Mouse (Mus musculus) left cerebral cortex, adult 2 months (tissue): ENCODE results near the gene Cuedc2. TPM values are rescaled to one million over a fixed set of nuclear protein-coding genes. Genes with fewer than 3 reads are reported as not detected.

Experiments used
- DNase-seq, 2 experiments: peaks; one replicate each; pipeline ENCODE4 v3.0.0; 2021 to 2022; ENCODE audit warnings: low spot score in 2 of 2, mixed read lengths in 1 of 2; ENCODE audit errors: extremely low spot score in 1 of 2
- H3K27ac ChIP-seq: fragments of 200-600 bp; 2 replicates; pipeline ENCODE4 v1.8.1; 2022
- H3K4me3 ChIP-seq: fragments of 200-600 bp; 2 replicates; pipeline ENCODE4 v1.8.1; 2022
- CTCF ChIP-seq: fragments of 200-600 bp; IDR thresholded peaks from 2 replicates; pipeline ENCODE4 v1.8.1; 2022; ENCODE audit warnings: antibody characterized with exemption, mild to moderate bottlenecking, moderate library complexity
- intact Hi-C: fragments of 180-260 bp; cut with DNase I; formaldehyde crosslinking; loops from one replicate; pipeline ENCODE4 v1.15.1; 2025
- total RNA-seq, 2 experiments: library from RNA; stranded (reverse); gene quantifications; 2 replicates each; pipeline ENCODE4 v1.2.3; 2021

Cuedc2 gene
- total RNA-seq, 2 experiments from 2014 or later: 188 to 196 TPM

DNA sequence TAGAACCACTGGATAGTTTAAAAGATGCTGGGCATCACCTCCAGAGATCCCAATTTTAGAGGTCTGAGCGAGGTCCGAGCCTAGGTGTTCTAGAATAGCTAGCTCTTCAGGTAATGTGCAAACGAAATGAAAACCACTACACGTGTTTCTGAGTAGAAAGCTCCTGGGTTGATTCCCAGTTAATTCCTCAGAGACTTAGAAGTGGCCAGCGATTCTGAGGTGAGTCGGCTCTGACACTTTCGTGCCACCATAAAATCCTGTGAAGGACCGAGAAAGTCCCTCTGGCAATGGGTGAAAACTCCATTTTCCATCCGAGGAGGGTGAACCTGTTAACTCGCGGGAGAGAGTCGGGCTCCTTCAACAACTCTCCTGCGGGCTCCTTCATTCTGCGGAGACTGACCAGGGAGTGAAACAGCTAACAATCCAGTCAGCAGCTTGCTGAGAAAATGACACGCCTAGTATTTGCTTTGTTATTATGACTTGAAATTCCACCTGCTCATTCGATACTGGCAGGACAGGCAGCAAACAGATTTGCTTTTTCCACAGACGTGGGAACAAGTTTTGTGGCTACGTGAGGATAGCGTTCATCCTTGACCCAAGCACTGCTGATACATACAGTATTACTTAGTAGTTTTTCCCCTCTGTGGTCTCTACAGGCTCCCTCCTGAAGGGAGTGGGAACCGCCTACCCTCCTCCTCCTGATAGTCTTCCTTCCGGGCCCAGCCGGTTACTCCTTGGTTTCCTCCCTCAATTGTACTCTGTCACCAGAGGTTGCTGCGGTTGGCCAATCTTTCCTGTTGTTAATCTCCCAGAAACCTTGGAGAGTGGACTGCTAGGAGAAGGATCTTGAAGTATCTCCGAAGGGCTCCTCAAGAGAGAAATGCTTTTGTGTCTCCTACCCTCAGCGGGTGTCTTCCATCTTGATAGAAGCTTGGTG is 19.1 kb upstream of the Cuedc2 start:
- no peak for TF ChIP-seq CTCF
- no peak for DNase-seq
- Histone ChIP-seq H3K4me3 (peak overlapping the region; percentile 74), H3K27ac (no peak overlapping the region; the same call in none of the 2 replicates)
- intact Hi-C loops: loop anchor here (2.0 kb wide), 1 partner anchor 19 kb away; the partner anchor contains the start of gene Cuedc2

DNA sequence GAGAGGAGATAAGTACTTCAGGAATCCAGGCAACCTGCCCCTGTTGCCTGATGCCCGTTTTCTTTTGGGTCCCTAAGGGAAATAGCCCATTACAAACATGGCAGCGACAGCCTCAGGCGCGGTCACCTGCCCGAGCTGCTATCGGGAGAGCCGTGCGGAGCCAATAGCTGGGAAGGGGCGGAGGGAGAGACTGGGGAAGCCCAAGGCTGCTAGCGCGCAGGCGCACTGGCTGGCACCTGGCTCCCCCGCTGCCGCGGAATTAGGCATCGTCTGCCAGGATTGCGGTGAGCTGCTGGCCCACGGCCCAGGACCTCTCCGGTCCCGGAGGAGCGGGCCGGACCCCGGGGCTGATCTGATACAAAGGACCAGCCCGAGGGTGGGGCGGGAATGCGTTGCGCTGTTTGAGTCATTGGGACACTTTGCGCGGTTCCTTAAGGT is 18.2 kb upstream of the Cuedc2 start:
- H3K27ac ChIP-seq: peak overlapping the region; percentile 92
- intact Hi-C loops: loop anchor here (2.0 kb wide), 1 partner anchor 18 kb away; the partner anchor contains the start of gene Cuedc2
- peak overlapping the region; percentile 74 for H3K4me3 ChIP-seq
- TF ChIP-seq CTCF: no peak
- peak; percentile 90 to 91 for DNase-seq

DNA sequence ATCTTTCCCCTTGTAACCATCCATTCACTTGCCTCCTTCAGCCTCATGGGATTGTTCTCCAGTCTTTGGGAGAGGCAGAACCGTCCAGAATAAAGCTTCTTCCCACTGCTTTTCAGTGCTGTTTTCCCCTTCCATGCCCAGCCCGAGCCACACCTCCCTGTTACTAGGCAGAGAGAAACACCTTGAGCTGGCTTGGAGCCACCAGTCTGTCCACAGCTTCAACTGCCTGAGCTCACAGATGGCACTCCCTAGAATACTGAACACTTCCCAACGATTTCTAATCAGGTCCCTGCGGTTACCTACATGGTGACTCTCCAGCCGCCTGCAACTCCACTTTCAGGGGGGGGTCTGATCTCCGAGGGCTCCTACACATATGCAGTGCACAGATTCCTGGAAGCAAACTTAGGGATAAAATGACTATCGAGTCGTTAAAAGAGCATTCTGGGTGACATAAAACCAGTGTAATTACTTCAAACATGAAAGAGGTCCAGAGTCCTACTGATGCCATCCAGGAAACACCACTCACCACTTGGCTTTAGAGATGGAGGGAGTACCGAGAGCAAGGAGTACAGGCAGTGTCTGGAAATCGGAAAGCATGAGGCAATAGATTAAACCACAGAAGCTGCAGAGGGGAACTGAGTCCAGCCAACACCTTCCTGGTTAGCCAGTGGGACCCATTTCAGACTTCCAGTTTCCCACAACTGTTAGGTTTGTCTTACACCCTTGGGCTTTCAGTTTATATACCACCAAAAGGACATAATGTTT is 11.8 kb upstream of the Cuedc2 start, which contains the start of gene 2310034G01Rik:
2310034G01Rik (minus strand) TSS at position 135 of the 765 bp plus-strand sequence.
- H3K27ac ChIP-seq: peak within 1 kb of the TSS; percentile 85
- H3K4me3 ChIP-seq: peak within 1 kb of the TSS; percentile 83
- DNase-seq: no peak
- no peak for TF ChIP-seq CTCF
- intact Hi-C loops: no loop called here

DNA sequence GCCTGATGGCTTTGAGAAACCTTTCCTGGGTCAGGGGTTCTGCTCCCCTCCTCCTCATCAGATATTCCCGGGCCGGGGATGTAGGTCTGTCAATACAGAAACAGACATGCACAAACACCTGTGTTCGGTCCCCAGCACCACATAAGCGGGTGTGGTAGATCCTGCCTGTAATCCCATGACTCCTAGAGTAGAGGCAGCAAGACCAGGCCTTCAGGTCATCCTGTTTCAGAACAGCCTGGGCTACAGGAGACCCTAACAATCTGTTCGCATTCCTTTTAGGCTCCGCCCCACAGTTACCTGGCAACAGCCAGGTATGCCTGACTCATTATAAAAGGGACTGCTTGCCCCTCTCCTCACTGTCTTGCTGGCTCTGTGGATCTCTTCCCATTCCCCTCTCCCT is 11.0 kb upstream of the Cuedc2 start:
- intact Hi-C loops: loop anchor here (2.0 to 5.0 kb wide), 2 partner anchors 45 to 153 kb away; partner anchors contain the start of genes Actr1a and Trim8
- Histone ChIP-seq H3K4me3 (peak overlapping the region; percentile 83), H3K27ac (peak overlapping the region; percentile 85)
- no peak for TF ChIP-seq CTCF
- no peak for DNase-seq

DNA sequence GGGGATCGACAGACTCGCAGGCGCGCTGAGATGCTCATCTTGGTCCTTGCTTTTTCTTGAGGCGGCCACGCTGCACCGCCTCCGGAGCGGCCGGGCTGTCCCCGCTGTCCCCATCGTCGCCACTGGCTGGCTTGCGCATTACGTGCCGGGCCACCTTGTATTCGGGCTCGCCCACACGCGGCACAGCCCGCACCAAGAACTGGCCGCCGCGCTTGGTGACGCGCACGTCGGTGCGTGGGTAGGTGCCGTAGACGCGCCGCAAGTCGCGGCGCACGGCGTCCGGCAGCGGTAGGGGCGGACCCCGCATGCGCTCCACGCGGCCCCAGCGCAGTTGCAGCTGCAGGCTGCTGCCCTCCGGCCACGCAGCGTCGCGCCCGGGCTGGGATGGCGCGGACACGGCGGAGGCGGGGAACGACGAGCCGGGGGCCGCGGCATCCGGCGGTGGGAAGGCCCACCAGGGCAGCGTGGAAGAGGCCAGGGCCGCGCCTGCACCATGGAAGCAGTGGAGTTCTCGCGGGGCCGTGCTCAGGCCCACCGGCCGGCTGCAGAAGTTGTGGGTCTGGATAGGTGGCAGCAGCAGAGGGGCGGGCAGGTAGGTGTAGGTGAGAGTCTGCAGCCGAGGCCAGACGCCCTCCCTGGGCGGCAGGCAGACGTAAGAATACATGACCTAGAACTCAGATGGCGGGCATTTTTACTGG is 10.4 kb upstream of the Cuedc2 start:
- no peak; the same call in 1 of the 2 replicates for TF ChIP-seq CTCF
- DNase-seq: peak; percentile 92 to 94
- H3K27ac ChIP-seq: peak overlapping the region; percentile 94
- intact Hi-C loops: loop anchor here (2.0 to 5.0 kb wide), 2 partner anchors 46 to 153 kb away; partner anchors contain the start of genes Actr1a and Trim8
- H3K4me3 ChIP-seq: peak overlapping the region; percentile 83

DNA sequence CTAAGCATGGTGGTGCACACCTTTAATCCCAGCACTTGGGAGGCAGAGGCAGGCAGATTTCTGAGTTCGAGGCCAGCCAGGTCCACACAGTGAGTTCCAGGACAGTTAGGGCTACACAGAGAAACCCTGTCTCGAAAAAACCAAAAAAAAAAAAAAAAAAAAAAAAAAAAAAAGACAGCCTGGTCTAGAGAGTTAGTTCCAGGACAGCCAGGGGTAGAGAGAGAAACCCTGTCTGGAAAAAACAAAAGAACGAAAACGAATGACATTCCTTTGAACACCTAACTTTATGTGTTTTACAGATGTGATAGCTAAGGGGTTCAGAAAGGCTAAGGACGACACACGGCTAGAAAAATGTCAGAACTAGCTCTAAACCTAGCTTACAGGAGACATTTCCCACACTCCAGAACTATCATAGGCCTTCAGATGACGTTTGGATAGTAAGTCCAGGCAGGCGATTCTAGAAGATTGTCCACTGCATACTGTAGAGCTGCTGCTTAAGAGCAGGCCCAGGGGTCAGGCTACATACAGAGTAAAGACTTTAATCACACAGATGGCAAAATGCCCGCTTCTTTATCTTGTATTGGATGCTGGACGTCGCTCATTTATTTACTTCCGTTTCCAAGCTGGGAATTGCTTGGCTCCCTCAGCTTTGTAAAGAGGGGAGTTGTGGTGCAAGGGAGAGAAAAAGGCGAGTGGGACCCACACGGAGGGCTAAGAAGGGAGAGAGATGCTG is 9.6 kb upstream of the Cuedc2 start:
- no peak for TF ChIP-seq CTCF
- peak overlapping the region; percentile 94 for H3K27ac ChIP-seq
- intact Hi-C loops: loop anchor here (2.0 to 5.0 kb wide), 2 partner anchors 47 to 154 kb away; partner anchors contain the start of genes Actr1a and Trim8

DNA sequence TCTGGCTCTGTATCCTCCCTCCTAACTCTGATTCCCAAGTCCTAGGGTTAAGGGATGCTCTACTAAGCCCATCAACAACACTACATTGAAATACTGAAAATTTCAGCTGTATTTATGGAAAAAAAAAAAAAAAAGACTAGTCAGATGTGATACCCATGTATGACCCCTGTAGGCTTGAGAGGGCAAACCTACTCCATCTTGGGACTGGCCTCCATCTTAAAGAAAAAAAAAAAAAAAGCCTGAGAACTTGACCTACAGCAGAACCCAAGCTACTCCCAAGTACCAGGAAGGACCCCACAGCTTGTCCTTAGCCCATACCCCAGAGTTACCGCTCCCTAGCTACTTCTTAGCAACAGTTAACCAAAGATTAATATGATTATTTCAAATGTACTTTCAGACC is 8.6 kb upstream of the Cuedc2 start:
- no peak for TF ChIP-seq CTCF
- Histone ChIP-seq H3K27ac (no peak overlapping the region), H3K4me3 (no peak overlapping the region)
- no peak for DNase-seq
- intact Hi-C loops: loop anchor here (5.0 kb wide), 1 partner anchor 155 kb away; the partner anchor contains the start of gene Trim8

More for the DNA sequence above, 9.6 kb upstream of the Cuedc2 start:
- H3K4me3 ChIP-seq: peak overlapping the region; percentile 83
- no peak for DNase-seq

DNA sequence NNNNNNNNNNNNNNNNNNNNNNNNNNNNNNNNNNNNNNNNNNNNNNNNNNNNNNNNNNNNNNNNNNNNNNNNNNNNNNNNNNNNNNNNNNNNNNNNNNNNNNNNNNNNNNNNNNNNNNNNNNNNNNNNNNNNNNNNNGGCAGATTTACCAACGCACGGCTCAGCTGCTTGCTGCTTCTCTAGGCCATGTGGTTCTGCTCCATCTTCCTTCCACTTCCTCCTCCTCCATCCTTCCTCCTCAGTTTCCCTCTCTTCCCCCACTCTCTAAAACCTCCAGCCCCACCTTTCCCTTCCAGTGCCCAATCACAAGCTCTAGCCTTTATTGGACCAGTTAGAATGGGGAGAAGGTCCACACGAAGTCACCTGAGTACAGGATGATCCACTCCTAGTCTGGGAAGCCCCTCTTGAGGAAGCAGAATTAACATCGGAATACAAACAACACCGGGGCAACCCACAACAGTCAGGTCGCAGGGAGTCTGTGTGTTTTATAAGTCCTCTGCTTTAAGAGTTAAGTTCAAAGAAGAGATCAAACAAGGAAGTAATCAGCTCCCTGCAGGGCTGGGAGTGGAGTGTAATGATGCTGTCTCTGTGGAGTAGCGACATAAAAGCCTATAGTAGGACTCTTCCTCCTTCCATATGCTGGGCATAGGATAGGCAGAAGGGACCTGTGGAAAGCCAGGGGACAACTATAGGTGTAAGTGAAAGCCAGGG is 6.4 kb upstream of the Cuedc2 start:
- Histone ChIP-seq H3K27ac (no peak overlapping the region), H3K4me3 (no peak overlapping the region)
- no peak for TF ChIP-seq CTCF
- DNase-seq: no peak
- intact Hi-C loops: loop anchor here (5.0 kb wide), 1 partner anchor 157 kb away; the partner anchor contains the start of gene Trim8

DNA sequence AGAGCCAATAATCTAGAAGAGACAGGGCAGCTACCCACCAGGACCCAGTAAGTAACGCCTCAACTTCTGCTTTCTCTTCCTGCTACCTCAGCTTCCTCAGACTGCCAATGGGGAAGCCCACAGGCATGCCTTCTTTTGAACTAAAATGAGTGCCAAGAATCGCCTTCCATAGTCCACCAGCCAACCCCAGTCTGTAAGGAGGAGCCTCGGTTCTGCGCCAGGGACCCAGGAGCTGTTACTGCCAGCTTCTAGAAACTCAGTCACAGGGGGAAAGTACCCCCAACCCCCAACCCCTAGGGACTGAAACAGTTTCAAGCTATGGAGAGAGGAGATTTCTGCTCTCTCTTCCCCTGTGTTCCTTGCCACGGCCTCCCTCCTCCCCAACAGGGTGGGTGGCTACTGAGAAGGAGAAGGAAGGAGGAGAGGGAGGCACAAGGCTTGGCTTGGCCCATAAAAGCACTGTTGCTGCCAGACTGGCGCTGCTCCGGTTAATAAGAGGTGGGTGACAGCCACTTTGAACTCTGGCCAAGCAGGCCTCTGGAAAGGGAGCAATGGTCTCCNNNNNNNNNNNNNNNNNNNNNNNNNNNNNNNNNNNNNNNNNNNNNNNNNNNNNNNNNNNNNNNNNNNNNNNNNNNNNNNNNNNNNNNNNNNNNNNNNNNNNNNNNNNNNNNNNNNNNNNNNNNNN is 927 bp upstream of the Cuedc2 start:
- TF ChIP-seq CTCF: no peak
- intact Hi-C loops: loop anchor here (2.0 kb wide), 3 partner anchors 17 to 111 kb away; no protein-coding TSS in a partner anchor
- no peak overlapping the region for H3K4me3 ChIP-seq
- DNase-seq: peak in 1 of 2 experiments; percentile 35
- H3K27ac ChIP-seq: peak overlapping the region; percentile 94
